Mouse (Mus musculus): ENCODE measurements at regions not wholly inside any gene's neighbourhood (a gene's known extent, or its start where the extent isn't known, plus 50 kb on each side); places are given as distances from the start of the nearest gene placed in this dataset.

- DNase-seq (ENCODE audit: low read depth, low spot score): no peak
These were observed 67.5 kb downstream of the Lmo4 start for GRCm38 (mm10) chr3:144137483-144137882.

DNA sequence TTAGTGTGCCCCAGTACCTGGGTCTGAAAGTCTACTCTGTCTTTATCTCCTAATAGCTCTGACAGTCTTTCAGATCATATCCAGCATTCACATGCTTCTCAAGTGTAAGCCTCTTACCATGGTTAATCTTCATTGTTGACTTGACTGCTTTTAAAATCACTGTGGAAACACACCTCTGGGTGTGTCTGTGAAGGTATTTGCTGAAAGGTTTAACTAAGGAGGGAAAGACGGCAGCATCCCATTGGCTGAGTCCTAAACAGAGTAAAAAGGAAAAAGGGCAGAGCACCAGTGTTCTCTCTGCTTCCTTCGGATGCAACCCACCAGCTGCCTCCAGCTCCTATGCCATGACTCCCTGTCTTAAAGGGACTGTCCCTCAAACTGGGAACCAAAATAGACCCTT is 68.6 kb downstream of the Lmo4 start:
- no peak for DNase-seq (ENCODE audit: low read depth, low spot score)

DNA sequence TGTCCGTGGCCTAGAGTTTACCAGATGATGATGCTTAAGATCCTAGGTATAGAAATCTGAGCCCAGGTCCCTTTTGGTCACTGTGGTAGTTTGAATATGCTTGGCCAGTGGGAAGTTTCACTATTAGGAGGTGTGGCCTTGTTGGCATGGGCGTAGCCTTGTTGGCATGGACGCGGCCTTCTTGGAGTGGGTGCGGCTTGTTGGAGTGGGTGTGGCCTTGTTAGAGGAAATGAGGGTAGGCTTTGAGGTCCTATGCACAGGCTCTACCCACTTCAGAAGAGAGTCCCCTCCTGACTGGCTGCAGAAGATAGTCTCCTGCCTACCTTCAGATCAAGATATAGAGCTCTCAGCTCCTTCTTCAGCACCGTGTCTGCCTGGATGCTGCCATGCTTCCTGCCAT is 69.4 kb downstream of the Lmo4 start:
- no peak for DNase-seq (ENCODE audit: low read depth, low spot score)

- DNase-seq (ENCODE audit: low read depth, low spot score): no peak
These were observed 77.0 kb downstream of the Lmo4 start for GRCm38 (mm10) chr3:144128042-144128441.

- DNase-seq (ENCODE audit: low read depth, low spot score): no peak
These were observed 80.7 kb downstream of the Lmo4 start for GRCm38 (mm10) chr3:144124353-144124752.

DNA sequence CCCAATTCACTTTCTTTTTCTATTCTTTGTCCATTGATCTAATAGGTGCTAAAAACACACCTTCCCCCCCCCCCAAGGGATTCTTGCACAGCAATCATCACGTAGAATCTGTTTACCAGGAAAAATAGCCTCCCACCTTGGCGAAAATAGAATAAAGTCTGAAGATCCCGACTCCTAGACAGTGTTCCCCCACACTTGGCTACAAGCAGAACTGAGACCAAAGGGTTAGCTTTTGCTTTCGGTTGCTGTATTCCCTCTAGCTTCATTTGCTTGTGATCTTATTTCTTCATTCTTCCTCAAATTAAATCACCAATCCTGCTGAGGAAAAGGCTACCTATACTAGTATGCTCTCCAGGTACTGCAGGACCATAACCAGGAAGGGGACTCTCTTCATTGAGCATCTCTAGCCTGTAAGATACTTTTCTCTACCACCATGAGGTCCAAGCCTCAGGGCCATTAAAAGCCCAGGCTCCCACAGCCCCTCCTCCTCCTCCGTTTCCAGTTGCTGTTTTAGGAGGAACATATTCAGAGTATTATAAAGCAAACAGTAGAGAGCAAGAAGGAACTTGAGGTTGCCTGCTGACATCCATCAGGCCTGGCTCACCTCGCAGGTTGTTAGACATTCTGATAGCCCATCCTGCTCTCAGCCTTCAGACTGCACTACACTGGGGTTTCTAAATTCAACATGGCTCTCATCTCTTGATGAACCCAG is 81.5 kb downstream of the Lmo4 start:
- DNase-seq (ENCODE audit: low read depth, low spot score): no peak

GRCm38 (mm10) chr3:144119076-144119475 is 85.9 kb downstream of the Lmo4 start:
- DNase-seq (ENCODE audit: low read depth, low spot score): no peak

DNA sequence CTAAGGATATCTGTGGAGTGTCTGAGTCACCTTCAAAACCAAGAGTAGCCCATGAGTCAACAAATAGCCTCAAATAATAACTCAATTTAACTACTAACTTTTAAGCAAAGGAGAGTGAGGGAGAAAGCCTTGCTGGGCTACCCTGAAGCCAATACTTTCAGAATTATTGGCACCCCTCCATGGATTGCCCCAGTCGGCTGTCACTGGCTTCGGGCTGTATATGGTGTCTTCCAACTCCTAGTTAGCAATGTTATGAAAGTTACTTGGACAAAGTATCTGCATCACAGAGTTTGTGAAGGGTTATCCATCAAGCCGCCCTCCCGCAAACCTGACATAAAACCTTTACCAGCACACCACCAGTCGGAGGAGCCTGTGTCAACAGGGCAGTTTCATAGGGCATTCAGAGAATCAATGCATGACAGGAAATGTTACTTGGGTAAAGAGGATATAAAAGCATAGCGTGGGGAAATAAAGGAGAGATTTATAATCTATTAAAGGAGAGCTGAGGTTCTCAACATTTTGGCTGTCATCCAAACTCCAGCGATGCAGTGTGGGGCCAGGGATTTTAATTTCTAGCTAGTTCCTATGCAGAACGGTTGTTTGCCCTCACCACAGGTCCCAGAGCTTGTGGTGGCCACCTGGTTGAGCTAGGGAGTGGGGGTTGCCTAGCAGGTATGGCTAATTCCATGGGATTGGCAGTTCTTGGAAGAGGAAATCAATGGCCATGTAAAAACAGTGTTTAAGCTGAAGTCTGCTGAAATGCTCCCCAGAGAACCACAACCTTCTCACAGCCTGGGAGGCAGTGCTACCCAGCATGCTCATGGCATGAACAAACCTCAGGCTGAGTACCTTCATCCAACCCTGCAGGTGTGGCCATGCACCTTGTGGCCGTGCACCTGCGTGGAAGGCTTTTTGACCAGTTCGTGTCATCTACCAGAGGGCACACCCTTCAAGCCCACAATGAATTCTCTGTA is 91.1 kb downstream of the Lmo4 start:
- DNase-seq (ENCODE audit: low read depth, low spot score): no peak

DNA sequence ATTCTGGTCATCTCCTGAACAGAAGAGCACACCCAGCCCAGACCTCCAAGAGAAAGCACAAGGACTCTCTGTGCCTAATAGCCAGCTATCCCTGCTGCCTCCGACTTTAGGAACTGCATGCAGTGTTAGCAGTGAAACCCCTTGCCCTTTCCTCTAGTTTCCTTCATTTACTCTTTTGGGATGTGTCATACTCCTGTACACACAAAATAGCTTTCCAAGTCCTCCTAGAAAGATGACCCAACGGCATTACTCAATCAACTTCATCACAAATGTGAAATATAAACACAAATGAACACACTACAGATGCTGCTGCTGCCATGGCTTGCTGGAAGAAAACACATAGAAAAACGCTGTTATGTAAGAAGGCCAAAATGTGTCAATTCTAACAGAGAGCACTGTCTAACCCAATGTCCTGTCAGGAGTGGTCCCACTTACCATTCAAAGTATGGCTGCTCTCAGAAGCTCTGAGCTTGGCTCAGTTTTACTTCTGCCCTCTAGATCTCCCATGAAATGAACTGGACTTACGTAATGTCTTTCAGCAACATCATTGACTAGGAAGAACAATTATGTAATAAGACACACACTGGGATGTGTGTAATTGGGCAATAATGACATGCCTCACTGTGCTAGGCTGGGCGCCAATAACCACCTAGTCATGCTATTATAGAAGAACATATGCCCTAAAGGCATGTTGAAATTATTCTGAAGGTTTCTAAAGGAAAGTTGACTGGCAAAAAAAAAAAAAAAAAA is 94.5 kb downstream of the Lmo4 start:
- DNase-seq (ENCODE audit: low read depth, low spot score): no peak

GRCm38 (mm10) chr3:144109769-144110168 is 95.3 kb downstream of the Lmo4 start:
- no peak for DNase-seq (ENCODE audit: low read depth, low spot score)

- no peak for DNase-seq (ENCODE audit: low read depth, low spot score)
These were observed 96.7 kb downstream of the Lmo4 start for GRCm38 (mm10) chr3:144108310-144108709.

- no peak for DNase-seq (ENCODE audit: low read depth, low spot score)
These were observed 97.4 kb downstream of the Lmo4 start for GRCm38 (mm10) chr3:144107664-144108063.

DNA sequence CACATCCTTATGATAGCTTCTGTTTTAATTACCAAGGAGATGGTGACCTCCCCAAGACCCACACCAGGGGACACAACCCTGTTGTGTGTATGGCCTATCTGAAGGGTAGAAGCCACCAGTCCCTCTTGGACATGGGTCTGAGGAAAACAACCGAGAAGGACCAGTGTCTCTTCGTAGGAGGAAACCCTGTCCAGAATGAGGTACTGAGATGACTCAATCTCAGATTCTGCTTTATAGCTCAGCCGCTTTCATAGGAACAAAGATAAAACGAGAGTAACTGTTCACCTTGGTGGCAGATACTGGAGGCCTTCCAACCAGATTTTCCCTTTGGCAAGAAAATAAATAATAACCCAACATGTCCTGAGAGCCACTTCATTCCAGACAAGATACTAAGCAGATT is 100.7 kb downstream of the Lmo4 start:
- DNase-seq (ENCODE audit: low read depth, low spot score): no peak

DNA sequence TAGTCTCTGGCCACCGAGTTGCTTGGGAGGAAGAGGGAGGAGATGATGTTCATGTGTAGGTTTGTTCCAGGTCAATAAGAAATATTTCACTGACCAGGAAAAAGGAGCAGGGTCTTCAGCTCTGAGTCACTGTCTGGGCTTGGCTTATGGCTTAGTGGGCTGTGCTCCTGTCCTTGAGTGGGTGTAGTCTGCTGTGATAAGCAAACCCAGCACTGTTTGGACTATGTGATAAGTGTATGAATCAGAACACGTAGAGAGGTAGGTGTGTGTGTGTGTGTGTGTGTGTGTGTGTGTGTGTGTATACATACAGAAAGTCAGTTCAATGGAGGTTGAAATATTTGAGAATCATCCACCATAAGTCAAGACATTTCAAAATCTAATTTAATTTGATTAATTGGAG is 105.6 kb downstream of the Lmo4 start:
- DNase-seq (ENCODE audit: low read depth, low spot score): no peak

- DNase-seq (ENCODE audit: low read depth, low spot score): no peak
These were observed 106.3 kb downstream of the Lmo4 start for GRCm38 (mm10) chr3:144098762-144099161.

- no peak for DNase-seq (ENCODE audit: low read depth, low spot score)
These were observed 113.8 kb downstream of the Lmo4 start for GRCm38 (mm10) chr3:144091231-144091630.

GRCm38 (mm10) chr3:144089790-144090256 is 115.2 kb downstream of the Lmo4 start:
- peak; percentile 50 for DNase-seq (ENCODE audit: low read depth, low spot score)

DNA sequence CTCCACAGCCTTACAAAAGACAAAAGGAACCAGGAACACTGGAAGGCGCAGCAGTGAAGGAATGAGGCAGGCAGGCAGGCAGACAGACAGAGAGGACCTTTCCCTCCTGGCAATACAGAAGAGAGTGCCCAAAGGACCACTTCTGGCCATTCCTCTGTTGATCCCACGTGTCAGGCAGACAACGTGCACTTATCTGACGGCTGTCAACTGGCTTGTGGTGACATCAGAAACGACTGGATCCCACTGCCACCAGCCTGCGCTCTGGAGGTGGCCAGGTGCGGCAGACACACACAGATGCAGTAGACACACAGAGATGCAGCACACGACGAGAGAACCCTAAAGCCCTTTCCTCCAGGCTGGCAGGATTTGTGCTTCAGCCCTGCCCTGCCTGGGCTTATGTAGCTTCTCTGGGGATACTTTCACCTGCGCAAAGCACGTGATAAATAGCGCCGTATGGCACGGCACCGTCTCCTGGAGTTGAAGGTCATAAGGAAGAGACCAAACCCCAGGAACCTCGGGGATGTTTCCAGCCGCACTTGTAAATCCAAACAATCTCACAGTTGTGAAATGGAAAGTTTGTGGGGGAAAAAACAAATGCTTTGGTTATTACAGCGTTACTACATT is 116.6 kb downstream of the Lmo4 start:
- no peak for DNase-seq (ENCODE audit: low read depth, low spot score)

DNA sequence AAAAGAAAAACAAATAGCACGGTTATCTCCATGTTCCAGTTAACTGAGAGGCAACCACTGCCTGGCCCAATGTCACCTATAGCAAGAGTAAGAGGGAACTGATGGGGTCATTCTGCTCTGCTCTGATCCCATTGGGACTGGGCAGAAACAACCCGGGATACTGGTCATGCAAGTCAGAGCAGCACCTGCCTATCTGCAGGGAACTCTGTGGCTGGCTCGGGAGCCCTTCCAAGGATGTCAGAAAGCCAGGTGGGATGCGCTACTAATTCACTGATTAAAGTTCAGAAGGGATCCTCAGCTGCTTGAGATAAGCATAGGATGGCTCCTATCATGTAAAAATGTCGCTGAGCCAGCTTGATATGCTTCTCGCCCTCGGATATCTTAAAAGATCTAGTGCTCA is 117.2 kb downstream of the Lmo4 start:
- DNase-seq (ENCODE audit: low read depth, low spot score): no peak

- no peak for DNase-seq (ENCODE audit: low read depth, low spot score)
These were observed 118.8 kb downstream of the Lmo4 start for GRCm38 (mm10) chr3:144086176-144086575.

GRCm38 (mm10) chr3:144079960-144080359 is 125.1 kb downstream of the Lmo4 start:
- no peak for DNase-seq (ENCODE audit: low read depth, low spot score)
